Mouse (Mus musculus) neural tube, embryonic 12.5 days (tissue): ENCODE measurements around the gene Rhox3a. TPM values are rescaled to one million over a fixed set of nuclear protein-coding genes. Genes with fewer than 3 reads are reported as not detected.
"Not testable (repeated sequence)": the region's sequence is repeated elsewhere in the genome, so short reads cannot be mapped to it uniquely, and the experiment has no call there.

Source experiments
- ATAC-seq: fragments of 200-750 bp; cut with Nextera tagmentation; 2 replicates; pipeline ENCODE4 v1.8.0; 2017; ENCODE audit warnings: low read depth, mild to moderate bottlenecking, moderate TSS enrichment, moderate library complexity; ENCODE audit not compliant: low FRiP score
- H3K27ac ChIP-seq: fragments of 300-500 bp; sonication (generic); 2 replicates; pipeline ENCODE4 v1.5.1; 2016
- H3K27me3 ChIP-seq: fragments of 300-500 bp; sonication (generic); replicated peaks from 2 replicates; pipeline ENCODE4 v1.6.1; 2016; ENCODE audit warnings: mild to moderate bottlenecking
- H3K36me3 ChIP-seq: fragments of 300-500 bp; sonication (generic); 2 replicates; pipeline ENCODE4 v1.6.1; 2016; ENCODE audit warnings: mild to moderate bottlenecking
- H3K4me1 ChIP-seq: fragments of 300-500 bp; sonication (generic); 2 replicates; pipeline ENCODE4 v1.6.1; 2016
- H3K4me2 ChIP-seq: fragments of 300-500 bp; sonication (generic); replicated peaks from 2 replicates; pipeline ENCODE4 v1.6.1; 2016; ENCODE audit warnings: mild to moderate bottlenecking
- H3K4me3 ChIP-seq: fragments of 300-500 bp; sonication (generic); 2 replicates; pipeline ENCODE4 v1.5.1; 2016
- H3K9ac ChIP-seq: fragments of 300-500 bp; sonication (generic); 2 replicates; pipeline ENCODE4 v1.6.1; 2016; ENCODE audit warnings: mild to moderate bottlenecking
- H3K9me3 ChIP-seq: fragments of 300-500 bp; sonication (generic); 2 replicates; pipeline ENCODE4 v1.6.1; 2016; ENCODE audit warnings: mild to moderate bottlenecking
- WGBS: fragments of 180-500 bp; shearing (Covaris S2); methylation state at CpG from one replicate; pipeline ENCODE4 v1.1.7; 2016; 5-methylcytosine and 5-hydroxymethylcytosine counted together
- polyA plus RNA-seq: library from polyadenylated mRNA; unstranded; fragments of >200 nt; fragmentation: Nextera tagmentation; extraction: Ambion mirVana; gene quantifications from 2 replicates; pipeline ENCODE4 v1.2.1, GENCODE M21; 2016

Gene Rhox3a
- polyA plus RNA-seq, result not detected in 2 replicates

DNA sequence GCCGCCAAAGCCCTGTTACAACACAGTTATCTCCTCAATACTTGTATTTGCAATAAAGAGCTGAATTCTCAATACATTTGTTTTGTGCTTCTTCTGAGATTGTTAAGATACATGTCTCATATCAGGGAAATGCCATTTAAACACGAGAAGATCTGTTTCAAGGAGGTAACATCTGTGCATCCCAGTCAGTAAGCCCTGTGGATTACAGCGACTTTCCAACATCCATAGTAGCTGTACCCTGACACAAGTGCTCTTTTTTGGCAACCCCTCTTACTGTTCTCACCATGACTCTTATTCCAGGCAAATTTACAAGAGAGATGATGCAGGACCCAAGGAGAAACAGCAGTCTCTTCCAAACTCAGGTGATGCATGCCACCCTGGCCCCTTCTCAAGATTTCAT is at the start of gene Rhox3a:
Rhox3a (plus strand) TSS at position 301 of the 400 bp plus-strand sequence.
- not testable (repeated sequence) for H3K27me3 ChIP-seq, H3K9ac ChIP-seq, H3K9me3 ChIP-seq, H3K4me2 ChIP-seq, H3K4me1 ChIP-seq, H3K27ac ChIP-seq, H3K36me3 ChIP-seq, ATAC-seq, H3K4me3 ChIP-seq
- WGBS, result 91% methylated on average over 1 of the region's 3 CpGs

DNA sequence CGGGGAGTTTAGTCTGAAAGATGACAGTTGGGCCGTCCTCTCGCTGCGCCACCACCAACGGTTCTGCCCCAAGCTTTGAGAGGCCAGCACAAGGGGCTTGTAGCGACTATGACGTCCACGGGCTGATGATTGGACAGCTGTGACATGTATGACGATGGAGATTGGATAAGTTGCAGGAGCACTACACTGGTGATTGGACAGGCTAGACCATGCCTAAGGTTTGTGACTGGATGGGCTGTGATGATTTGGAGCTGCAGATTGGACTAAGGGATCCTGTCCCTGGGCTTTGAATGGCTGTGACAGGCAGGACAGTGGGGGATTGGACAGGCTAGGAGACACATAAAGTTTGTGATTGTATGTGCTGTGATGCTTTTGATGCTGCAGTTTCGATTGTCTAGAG is 38.8 kb upstream of the Rhox3a start, which contains the start of gene Gm9:
Gm9 (minus strand) TSS at position 101 of the 400 bp plus-strand sequence.
- WGBS, result 90% methylated on average over 10 of the region's 10 CpGs
- no peaks in the 10 kb centered on the region for H3K36me3 ChIP-seq
- H3K4me2 ChIP-seq, result no peak within 1 kb of the TSS
- H3K4me1 ChIP-seq, result no peaks in the 10 kb centered on the region
- ATAC-seq, result no peak
- H3K4me3 ChIP-seq, result no peak within 1 kb of the TSS
- H3K9me3 ChIP-seq, result no peaks in the 10 kb centered on the region
- H3K27ac ChIP-seq, result no peak within 1 kb of the TSS
- H3K27me3 ChIP-seq, result no peaks in the 10 kb centered on the region
- no peak within 1 kb of the TSS for H3K9ac ChIP-seq

DNA sequence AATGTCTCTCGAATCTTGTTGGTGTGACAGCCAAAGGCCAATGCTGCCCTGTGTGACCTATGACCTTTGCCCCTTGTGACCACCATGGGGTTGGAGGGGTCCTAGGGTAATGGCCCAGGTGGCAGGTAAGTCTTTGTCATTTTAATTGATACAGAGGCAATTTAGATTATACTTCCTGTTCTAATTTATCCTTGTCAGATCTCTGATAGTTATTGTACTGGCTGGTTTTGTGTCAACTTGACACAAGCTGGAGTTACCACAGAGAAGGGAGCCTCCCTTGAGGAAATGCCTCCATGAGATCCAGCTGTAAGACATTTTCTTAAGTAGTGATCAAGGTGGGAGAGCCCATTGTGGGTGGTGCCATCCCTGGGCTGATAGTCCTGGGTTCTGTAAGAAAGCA is 27.6 kb upstream of the Rhox3a start, which contains the start of gene Rhox1:
Rhox1 (minus strand) TSS at position 101 of the 400 bp plus-strand sequence.
- not testable (repeated sequence) for H3K4me3 ChIP-seq, H3K4me2 ChIP-seq
- WGBS, result 73% methylated on average over 1 of the region's 1 CpGs

DNA sequence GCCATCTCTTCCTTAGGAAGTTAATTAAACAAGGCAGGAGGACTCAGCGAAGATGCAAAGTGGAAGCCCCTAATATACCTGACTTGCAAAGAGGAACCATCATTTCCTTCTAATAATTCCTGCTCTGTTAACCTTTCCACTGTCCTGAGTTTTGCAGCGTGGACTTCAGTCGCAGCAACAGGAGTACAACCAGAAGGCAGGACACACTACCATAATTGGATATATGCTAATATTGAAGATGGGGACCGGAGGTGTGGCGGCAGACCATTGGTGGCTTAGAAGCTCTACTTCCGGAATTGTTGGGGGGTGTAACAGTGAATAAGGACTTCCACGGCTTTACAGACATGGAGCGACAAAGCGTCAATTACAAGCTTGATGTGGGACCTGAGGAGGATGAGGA is 5.0 kb upstream of the Rhox3a start, which contains the start of gene Rhox2a:
Rhox2a (plus strand) TSS at position 301 of the 400 bp plus-strand sequence.
- not testable (repeated sequence) for H3K4me3 ChIP-seq, H3K9ac ChIP-seq, H3K27me3 ChIP-seq, H3K9me3 ChIP-seq, H3K27ac ChIP-seq, H3K4me2 ChIP-seq, H3K36me3 ChIP-seq, ATAC-seq, H3K4me1 ChIP-seq
- WGBS, result 100% methylated on average over 1 of the region's 9 CpGs

More for the DNA sequence above, 27.6 kb upstream of the Rhox3a start, which contains the start of gene Rhox1:
- H3K36me3 ChIP-seq, H3K4me1 ChIP-seq, H3K27me3 ChIP-seq, ATAC-seq, H3K27ac ChIP-seq, H3K9me3 ChIP-seq, H3K9ac ChIP-seq: not testable (repeated sequence)

DNA sequence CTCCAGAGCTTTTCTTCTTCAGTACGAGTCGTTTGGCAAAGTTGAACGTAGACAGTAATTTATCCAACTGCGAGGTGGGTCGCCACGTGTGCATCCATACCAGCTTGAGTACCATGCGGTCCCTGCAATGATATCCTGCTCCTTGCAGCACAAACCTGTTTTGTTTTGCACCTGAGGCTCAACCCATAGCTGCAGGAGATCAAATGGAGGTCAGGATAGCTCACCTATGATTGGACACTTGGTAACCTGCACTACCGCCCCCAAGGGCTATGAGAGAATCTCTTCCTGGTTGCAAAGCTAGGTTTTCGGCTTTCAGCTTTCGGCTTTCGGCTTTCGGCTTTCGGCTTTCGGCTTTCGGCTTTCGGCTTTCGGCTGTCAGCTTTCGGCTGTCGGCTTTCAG is 15.3 kb downstream of the Rhox3a start, which contains the start of gene Rhox4a:
Rhox4a (plus strand) TSS at position 301 of the 400 bp plus-strand sequence.
- H3K9ac ChIP-seq, H3K9me3 ChIP-seq, H3K4me2 ChIP-seq, H3K36me3 ChIP-seq, H3K27ac ChIP-seq, ATAC-seq, H3K4me1 ChIP-seq, H3K4me3 ChIP-seq, H3K27me3 ChIP-seq: not testable (repeated sequence)
- WGBS, result 96% methylated on average over 11 of the region's 19 CpGs

Other genes starting within 250 kb of the Rhox3a start
- not detected in 2 replicates for gene Sowahd, start 201.1 kb upstream of the Rhox3a start, polyA plus RNA-seq
- gene Rpl39, start 164.5 kb upstream of the Rhox3a start, polyA plus RNA-seq, result 392 and 417 TPM in 2 replicates
- 24.5 and 24.7 TPM in 2 replicates for gene Upf3b, start 139.6 kb upstream of the Rhox3a start, polyA plus RNA-seq
- gene Nkap, start 123.1 kb upstream of the Rhox3a start, polyA plus RNA-seq, result 22.5 and 25.4 TPM in 2 replicates
- gene Akap14, start 81.1 kb upstream of the Rhox3a start, polyA plus RNA-seq, result 0.14 and 0.24 TPM in 2 replicates
- gene Ndufa1, start 58.8 kb upstream of the Rhox3a start, polyA plus RNA-seq, result 456 and 492 TPM in 2 replicates
- gene Rnf113a1, start 58.7 kb upstream of the Rhox3a start, polyA plus RNA-seq, result 14.4 and 14.8 TPM in 2 replicates
- gene Gm9, start 38.9 kb upstream of the Rhox3a start, polyA plus RNA-seq, result not detected in 2 replicates
- gene Rhox1, start 27.7 kb upstream of the Rhox3a start, polyA plus RNA-seq, result not detected in 2 replicates
- not detected in 2 replicates for gene Rhox2a, start 4.9 kb upstream of the Rhox3a start, polyA plus RNA-seq
- gene Rhox4a, start 15.4 kb downstream of the Rhox3a start, polyA plus RNA-seq, result not detected in 2 replicates
- gene Rhox3a2, start 130.1 kb downstream of the Rhox3a start, polyA plus RNA-seq, result not detected in 2 replicates
- gene Rhox4a2, start 140.9 kb downstream of the Rhox3a start, polyA plus RNA-seq, result not detected in 2 replicates
- gene Rhox2b, start 162.1 kb downstream of the Rhox3a start, polyA plus RNA-seq, result not detected in 2 replicates
- gene Rhox4b, start 182.6 kb downstream of the Rhox3a start, polyA plus RNA-seq, result not detected in 2 replicates
- gene Rhox2c, start 203.8 kb downstream of the Rhox3a start, polyA plus RNA-seq, result not detected in 2 replicates
- gene Rhox3c, start 208.7 kb downstream of the Rhox3a start, polyA plus RNA-seq, result not detected in 2 replicates
- gene Rhox4c, start 230.4 kb downstream of the Rhox3a start, polyA plus RNA-seq, result not detected in 2 replicates
- gene Rhox2d, start 243.5 kb downstream of the Rhox3a start, polyA plus RNA-seq, result not detected in 2 replicates